Mouse (Mus musculus) embryonic facial prominence, embryonic 14.5 days (tissue): Measurements from ENCODE around the gene Adat1. TPM values are rescaled to one million over a fixed set of nuclear protein-coding genes. Genes with fewer than 3 reads are reported as not detected.

Experiments
- ATAC-seq: fragments of 200-750 bp; cut with Nextera tagmentation; 2 replicates; pipeline ENCODE4 v1.8.0; 2017; ENCODE audit warnings: low read depth, moderate number of reproducible peaks, moderate TSS enrichment
- DNase-seq: peaks from one replicate; pipeline ENCODE4 v3.0.0-alpha.2; 2015; ENCODE audit warnings: low spot score
- H3K27ac ChIP-seq: fragments of 300-500 bp; sonication (generic); replicated peaks from 2 replicates; pipeline ENCODE4 v1.5.1; 2014; ENCODE audit warnings: low read depth, mild to moderate bottlenecking, low read length, moderate library complexity
- H3K27me3 ChIP-seq: fragments of 300-500 bp; sonication (generic); replicated peaks from 2 replicates; pipeline ENCODE4 v1.6.1; 2014; ENCODE audit warnings: low read length; ENCODE audit not compliant: control insufficient read depth, insufficient read depth
- H3K36me3 ChIP-seq: fragments of 300-500 bp; sonication (generic); 2 replicates; pipeline ENCODE4 v1.6.1; 2014; ENCODE audit warnings: low read length, mixed read lengths; ENCODE audit not compliant: control insufficient read depth, insufficient read depth
- H3K4me1 ChIP-seq: fragments of 300-500 bp; sonication (generic); 2 replicates; pipeline ENCODE4 v1.6.1; 2014; ENCODE audit warnings: antibody characterized with exemption, low read length; ENCODE audit not compliant: control insufficient read depth, insufficient read depth
- H3K4me2 ChIP-seq: fragments of 300-500 bp; sonication (generic); 2 replicates; pipeline ENCODE4 v1.6.1; 2014; ENCODE audit warnings: low read depth, mild to moderate bottlenecking, low read length, moderate library complexity, mixed read lengths
- H3K4me3 ChIP-seq: fragments of 300-500 bp; sonication (generic); 2 replicates; pipeline ENCODE4 v1.5.1; 2014; ENCODE audit warnings: low read depth, mild to moderate bottlenecking, low read length
- H3K9ac ChIP-seq: fragments of 300-500 bp; sonication (generic); 2 replicates; pipeline ENCODE4 v1.6.1; 2014; ENCODE audit warnings: low read depth, mild to moderate bottlenecking, low read length, moderate library complexity, mixed read lengths
- H3K9me3 ChIP-seq: fragments of 300-500 bp; sonication (generic); 2 replicates; pipeline ENCODE4 v1.6.1; 2016; ENCODE audit warnings: low read length; ENCODE audit not compliant: control insufficient read depth
- WGBS: fragments of 180-500 bp; shearing (Covaris S2); extraction: QIAGEN DNeasy Blood & Tissue Kit; methylation state at CpG from one replicate; pipeline ENCODE4 v1.1.7; 2014; 5-methylcytosine and 5-hydroxymethylcytosine counted together
- polyA plus RNA-seq: library from polyadenylated mRNA; unstranded; fragments of >200 nt; fragmentation: Nextera tagmentation; extraction: Ambion mirVana; gene quantifications from 2 replicates; pipeline ENCODE4 v1.2.1, GENCODE M21; 2014

Gene Adat1
- polyA plus RNA-seq, 1 experiment from 2014 or later, result 4.9 TPM

DNA sequence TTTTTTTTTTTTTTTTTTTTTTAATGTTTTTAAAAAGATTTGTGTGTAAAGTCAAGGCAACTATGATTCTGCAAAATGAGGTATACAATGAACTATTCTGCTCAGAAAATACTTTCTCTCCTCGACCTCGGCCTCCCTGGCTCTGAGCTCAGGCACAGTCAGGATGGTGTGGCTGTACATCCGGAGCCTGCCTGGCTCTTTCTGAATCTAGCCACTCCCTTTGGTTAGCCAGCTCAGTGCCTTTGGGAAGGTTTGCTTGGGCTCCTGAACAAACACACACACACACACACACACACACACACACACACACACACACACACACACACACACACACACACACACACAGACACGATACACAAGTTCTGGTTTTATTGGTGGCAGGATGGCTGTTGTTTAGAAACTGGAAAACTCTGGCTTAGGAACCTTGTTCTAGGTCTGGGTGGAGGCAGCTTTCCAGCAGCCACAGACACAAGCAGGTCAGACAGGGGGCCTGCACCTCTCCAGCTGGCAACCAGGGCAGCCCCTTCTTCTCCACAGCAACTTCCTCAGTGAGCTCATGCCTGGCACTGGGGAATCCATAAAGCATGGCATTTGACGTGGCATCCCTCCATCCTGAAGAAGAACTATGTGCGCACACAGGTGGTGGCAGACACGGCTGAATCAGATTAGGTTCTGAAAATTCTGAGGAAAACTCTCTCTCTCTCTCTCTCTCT is 27.1 kb downstream of the Adat1 start:
- H3K4me3 ChIP-seq, result no peak overlapping the region
- H3K4me1 ChIP-seq, result peaks cover 4% of the 10 kb centered on the region
- ATAC-seq (no peak), DNase-seq (peak; percentile 11)
- H3K4me2 ChIP-seq, result no peak overlapping the region
- no peaks in the 10 kb centered on the region for H3K9me3 ChIP-seq
- H3K27me3 ChIP-seq, result no peaks in the 10 kb centered on the region
- no peak overlapping the region for H3K9ac ChIP-seq
- H3K36me3 ChIP-seq, result 0 out of 2 replicates have a peak, but pooled peaks cover 5% of the 10 kb centered on the region
- 58% methylated on average over 7 of the region's 7 CpGs for WGBS
- peak overlapping the region; percentile 48 for H3K27ac ChIP-seq

DNA sequence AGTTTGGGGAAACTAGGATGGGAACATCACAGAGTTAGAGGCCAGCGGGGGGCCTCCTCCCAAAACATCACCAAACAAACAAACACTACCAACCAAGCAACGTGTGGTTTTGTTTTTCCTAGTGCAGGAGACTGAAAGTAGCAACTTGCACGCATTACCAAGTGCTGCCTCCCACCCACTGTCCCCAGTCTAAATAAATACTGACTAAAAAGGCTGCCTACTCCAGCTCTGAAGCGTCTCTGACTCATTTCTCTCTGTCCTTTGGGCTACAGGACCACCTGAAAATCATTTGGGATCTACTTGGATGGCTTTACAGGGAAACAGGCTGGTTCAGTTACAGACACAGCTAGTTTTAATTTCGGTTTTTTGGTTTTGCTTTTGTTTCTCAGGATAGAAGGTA is 27.8 kb downstream of the Adat1 start:
- Histone ChIP-seq H3K4me2 (no peak overlapping the region), H3K9ac (no peak overlapping the region), H3K36me3 (0 out of 2 replicates have a peak, but pooled peaks cover 5% of the 10 kb centered on the region), H3K9me3 (no peaks in the 10 kb centered on the region), H3K4me1 (peaks cover 4% of the 10 kb centered on the region), H3K27me3 (no peaks in the 10 kb centered on the region), H3K27ac (peak overlapping the region; percentile 48), H3K4me3 (no peak overlapping the region)
- ATAC-seq (no peak), DNase-seq (no peak)
- whole genome bisulfite sequencing, result 47% methylated on average over 5 of the region's 5 CpGs

GRCm38 (mm10) chr8:111963546-111963945 is 28.6 kb downstream of the Adat1 start:
- no peaks in the 10 kb centered on the region for H3K9me3 ChIP-seq
- no peak overlapping the region for H3K4me2 ChIP-seq
- DNase-seq (no peak), ATAC-seq (no peak)
- 0 out of 2 replicates have a peak, but pooled peaks cover 5% of the 10 kb centered on the region for H3K36me3 ChIP-seq
- H3K27me3 ChIP-seq, result no peaks in the 10 kb centered on the region
- no peak overlapping the region for H3K9ac ChIP-seq
- 87% methylated on average over 4 of the region's 4 CpGs for WGBS
- H3K4me1 ChIP-seq, result peaks cover 4% of the 10 kb centered on the region
- no peak overlapping the region for H3K4me3 ChIP-seq
- no peak overlapping the region for H3K27ac ChIP-seq

DNA sequence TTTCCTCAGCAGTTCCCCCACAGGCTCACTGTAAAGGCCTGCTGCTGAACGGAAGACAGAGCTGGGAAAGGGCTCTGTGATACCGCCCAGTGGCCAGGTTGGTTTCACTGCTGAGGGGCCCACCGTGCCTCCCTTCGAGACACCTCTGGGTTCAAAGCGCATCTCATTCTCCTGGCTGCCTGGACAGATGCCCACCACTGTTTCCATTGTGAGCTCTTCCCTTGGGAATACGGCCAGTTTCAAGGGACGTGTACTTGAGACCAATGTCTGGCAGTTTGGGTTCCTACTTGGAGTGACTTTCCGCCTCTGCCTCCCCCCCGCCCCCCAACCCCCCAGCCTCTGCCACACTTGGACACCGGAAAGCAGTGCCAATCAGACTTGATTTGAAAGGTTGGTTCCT is 29.0 kb downstream of the Adat1 start:
- no peak overlapping the region for H3K27ac ChIP-seq
- no peaks in the 10 kb centered on the region for H3K27me3 ChIP-seq
- no peak overlapping the region for H3K4me3 ChIP-seq
- 70% methylated on average over 10 of the region's 10 CpGs for WGBS
- no peaks in the 10 kb centered on the region for H3K9me3 ChIP-seq
- 0 out of 2 replicates have a peak, but pooled peaks cover 5% of the 10 kb centered on the region for H3K36me3 ChIP-seq
- H3K4me2 ChIP-seq, result no peak overlapping the region
- no peak for DNase-seq
- H3K9ac ChIP-seq, result no peak overlapping the region
- no peak for ATAC-seq
- H3K4me1 ChIP-seq, result peaks cover 4% of the 10 kb centered on the region

- H3K27ac ChIP-seq, result no peak overlapping the region
- 72% methylated on average over 1 of the region's 1 CpGs for WGBS
- ATAC-seq (no peak), DNase-seq (no peak)
- peaks cover 4% of the 10 kb centered on the region for H3K4me1 ChIP-seq
- no peaks in the 10 kb centered on the region for H3K9me3 ChIP-seq
- no peak overlapping the region for H3K4me2 ChIP-seq
- peaks cover 5% of the 10 kb centered on the region; the same call in 1 of the 2 replicates for H3K36me3 ChIP-seq
- no peak overlapping the region for H3K4me3 ChIP-seq
- no peak overlapping the region for H3K9ac ChIP-seq
- no peaks in the 10 kb centered on the region for H3K27me3 ChIP-seq
Measured at GRCm38 (mm10) chr8:111962589-111962988, 29.5 kb downstream of the Adat1 start.

DNA sequence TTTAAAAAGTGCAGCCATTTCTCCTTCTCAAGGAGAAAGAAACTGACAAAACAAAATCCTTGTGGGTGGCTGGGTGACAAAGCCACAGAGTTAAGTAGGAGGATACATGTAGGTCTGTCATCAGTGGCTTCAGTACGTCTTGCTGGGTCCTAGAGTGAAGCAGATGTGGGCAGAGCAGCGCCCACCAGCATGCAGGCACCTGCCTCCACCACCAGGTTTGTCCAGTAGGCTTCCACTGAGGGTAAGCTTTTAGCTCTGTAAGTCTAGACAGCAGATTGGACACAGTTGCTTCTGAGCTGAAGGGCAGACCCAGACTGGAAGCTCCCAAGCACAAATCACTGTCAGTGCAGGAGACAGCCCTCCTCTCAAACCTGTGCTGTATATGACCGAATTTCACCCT is 30.8 kb downstream of the Adat1 start:
- no peak for ATAC-seq
- 60% methylated on average over 3 of the region's 3 CpGs for WGBS
- no peak for DNase-seq
- Histone ChIP-seq H3K9me3 (no peaks in the 10 kb centered on the region), H3K4me1 (peaks cover 4% of the 10 kb centered on the region), H3K27me3 (no peaks in the 10 kb centered on the region), H3K9ac (no peak overlapping the region), H3K4me3 (no peak overlapping the region), H3K36me3 (peaks cover 18% of the 10 kb centered on the region), H3K4me2 (no peak overlapping the region), H3K27ac (no peak overlapping the region)

- DNase-seq (no peak), ATAC-seq (no peak)
- Histone ChIP-seq H3K4me2 (no peak overlapping the region), H3K9me3 (no peaks in the 10 kb centered on the region), H3K27ac (no peak overlapping the region), H3K4me3 (no peak overlapping the region), H3K36me3 (peaks cover 19% of the 10 kb centered on the region), H3K9ac (no peak overlapping the region), H3K4me1 (peaks cover 4% of the 10 kb centered on the region), H3K27me3 (no peaks in the 10 kb centered on the region)
- 69% methylated on average over 15 of the region's 15 CpGs for WGBS
Measured at GRCm38 (mm10) chr8:111960591-111961321, 31.3 kb downstream of the Adat1 start.

DNA sequence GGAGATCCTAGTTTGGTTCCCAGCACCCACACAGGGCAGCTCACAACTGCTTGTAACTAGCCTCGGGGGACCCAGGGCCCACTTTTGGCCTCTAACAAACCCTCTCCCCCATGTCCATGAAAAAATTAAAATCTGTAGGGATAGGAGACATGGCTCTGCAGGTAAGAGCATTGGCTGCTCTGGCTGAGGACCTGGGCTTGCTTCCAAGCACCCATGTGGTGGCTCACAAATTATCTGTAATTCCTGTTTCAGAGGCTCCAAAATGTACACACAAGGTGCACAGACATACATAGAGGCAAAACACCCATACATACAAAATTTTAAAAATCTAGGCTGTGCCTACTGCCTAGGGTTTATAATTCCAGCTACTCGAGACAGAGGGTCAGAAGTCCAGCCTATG is 34.9 kb downstream of the Adat1 start:
- no peak for DNase-seq
- ATAC-seq, result no peak
- Histone ChIP-seq H3K4me2 (no peak overlapping the region), H3K4me1 (no peaks in the 10 kb centered on the region), H3K4me3 (no peak overlapping the region), H3K27ac (no peak overlapping the region), H3K27me3 (no peaks in the 10 kb centered on the region), H3K9ac (no peak overlapping the region), H3K9me3 (no peaks in the 10 kb centered on the region), H3K36me3 (peaks cover 48% of the 10 kb centered on the region)
- 93% methylated on average over 2 of the region's 2 CpGs for WGBS
